Mouse (Mus musculus): ENCODE measurements around the gene Zfp628.

DNA sequence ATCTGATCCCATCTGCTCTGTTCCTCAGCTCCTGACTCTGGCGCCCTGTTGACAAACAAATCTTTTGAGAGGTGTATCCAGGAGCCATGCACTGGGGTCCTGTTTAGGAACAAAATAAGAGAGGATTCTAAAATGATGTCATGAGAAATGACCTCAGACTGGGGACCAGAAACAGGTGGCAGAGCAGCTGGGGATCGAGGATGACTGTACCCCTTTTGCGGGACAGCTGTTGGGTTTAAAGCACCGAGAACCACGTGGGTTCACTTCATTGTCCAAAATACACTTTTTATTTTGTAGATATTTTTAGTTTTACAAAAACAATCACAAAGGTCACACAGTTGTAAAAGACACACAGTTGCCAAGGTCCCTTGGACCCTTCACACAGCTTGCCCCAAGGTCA is 50.0 kb downstream of the Zfp628 start:
- TF ChIP-seq CTCF (conservative IDR thresholded peaks at IDR 0.05; ENCODE audit: low read length) (no peak), NANOG (IDR thresholded peaks at IDR 0.05; ENCODE audit: borderline replicate concordance, low read length) (no peak), POU5F1 (IDR thresholded peaks at IDR 0.05; ENCODE audit: borderline replicate concordance, low read length) (no peak)
